8 mouse cellular contexts compared by ENCODE assay signal in genomic region chr4:70579654-70580053, GRCm38 (mm10). TPM values are rescaled to one million over a fixed set of nuclear protein-coding genes. Genes with fewer than 3 reads are reported as not detected.
DNase-seq lines count a peak whose midpoint lies in the region.

No protein-coding gene starts in this region.

- peak; percentile 7 for DNase-seq in gastrocnemius, postnatal 14 days
- DNase-seq in gastrocnemius, postnatal 36 days = no peak
- peak; percentile 45 for DNase-seq in 3T3-L1 (ENCODE audit: low read depth, low spot score)
- DNase-seq in adrenal gland, postnatal 14 days = peak; percentile 71
- peak; percentile 15 for DNase-seq in fibroblast of lung, adult 2 months (ENCODE audit: low read depth)
- peak; percentile 17 to 49 for DNase-seq in layer of hippocampus, adult 8-10 months (ENCODE audit: low spot score in 2 of 2)
- peak; percentile 20 for DNase-seq in mesoderm, embryonic 11.5 days (ENCODE audit: low read depth, low spot score)
- no peak for DNase-seq in c-Kit-positive CD71-positive TER-119-positive erythroid progenitor cells, embryonic 14.5 days (ENCODE audit: low spot score)

- intact Hi-C loops in gastrocnemius, postnatal 14 days (cut with DNase I; ENCODE audit: low total_unique reads) = no loop called here
- intact Hi-C loops in gastrocnemius, postnatal 36 days (cut with DNase I) = no loop called here

RNA-seq across cellular contexts. Expression of gene Megf9, which starts 44.9 kb away (rescaled TPM):
- 10 to 100 TPM in 1 of 2 experiments, 1 to 10 TPM in 1; 6.0 to 10.2 TPM for total RNA-seq in gastrocnemius, postnatal 14 days (2021)
- 1 to 10 TPM; 3.5 to 4.9 TPM for total RNA-seq in gastrocnemius, postnatal 36 days (2021)
- total RNA-seq in adrenal gland, postnatal 14 days (2021) = 33.6 and 45.5 TPM in 2 replicates
- 100 to 1,000 TPM; 104 to 111 (median 109) TPM for total RNA-seq in layer of hippocampus, adult 8-10 months (2022)

Comparison
In these comparisons a context has a peak if more than half of its experiments do, and no peak if none do; other contexts are left out.
1. DNase-seq: peak in gastrocnemius, postnatal 14 days (single experiment), 3T3-L1 (single experiment), adrenal gland, postnatal 14 days (single experiment), fibroblast of lung, adult 2 months (single experiment), layer of hippocampus, adult 8-10 months (2 of 2) and mesoderm, embryonic 11.5 days (single experiment); none in gastrocnemius, postnatal 36 days (0 of 2) and c-Kit-positive CD71-positive TER-119-positive erythroid progenitor cells, embryonic 14.5 days (single experiment).